Mouse (Mus musculus) small intestine, adult 2 months (tissue): ENCODE measurements at regions not wholly inside any gene's neighbourhood (a gene's known extent, or its start where the extent isn't known, plus 50 kb on each side); places are given as distances from the start of the nearest gene placed in this dataset.

Experiments used
- CTCF ChIP-seq: fragments of 200-500 bp; IDR thresholded peaks from 2 replicates; pipeline ENCODE4 v1.5.1; 2012; ENCODE audit warnings: low read depth, mild to moderate bottlenecking, control low read depth, inconsistent platforms, low read length, moderate library complexity, mixed read lengths; ENCODE audit not compliant: insufficient replicate concordance, insufficient read length; ENCODE audit errors: extremely low read depth
- POLR2A ChIP-seq: fragments of 200-500 bp; IDR thresholded peaks from 2 replicates; pipeline ENCODE4 v1.6.1; 2012; ENCODE audit warnings: low read depth, mild to moderate bottlenecking, control low read depth, inconsistent platforms, low read length, moderate library complexity

- no peak for TF ChIP-seq CTCF
- TF ChIP-seq POLR2A = no peak
Observed at GRCm38 (mm10) chr8:88840096-88840495, 143.3 kb downstream of the Cyld start.
